Mouse (Mus musculus) c-Kit-positive CD71-positive TER-119-negative erythroid progenitor cells, embryonic 14.5 days (primary cell): ENCODE results near the gene Wdr4.

Experiments
- DNase-seq: peaks from one replicate; pipeline ENCODE4 v3.0.0-alpha.2; 2013; ENCODE audit warnings: low read depth

Gene Wdr4

GRCm38 (mm10) chr17:31497726-31498125 lies 22.1 kb downstream of the Wdr4 start:
- DNase-seq: no peak

- DNase-seq: no peak
These were observed 24.8 kb downstream of the Wdr4 start for GRCm38 (mm10) chr17:31494989-31495388.

GRCm38 (mm10) chr17:31492416-31492815 lies 27.4 kb downstream of the Wdr4 start:
- peak; percentile 52 for DNase-seq

GRCm38 (mm10) chr17:31491355-31491754 lies 28.4 kb downstream of the Wdr4 start:
- no peak for DNase-seq

- DNase-seq: no peak
These were observed 32.2 kb downstream of the Wdr4 start for GRCm38 (mm10) chr17:31487433-31488060.

- DNase-seq: no peak
These were observed 33.1 kb downstream of the Wdr4 start for GRCm38 (mm10) chr17:31486616-31487198.

GRCm38 (mm10) chr17:31479108-31479844 lies 40.5 kb downstream of the Wdr4 start:
- DNase-seq: no peak

GRCm38 (mm10) chr17:31478606-31479005 lies 41.2 kb downstream of the Wdr4 start:
- DNase-seq: no peak

- no peak for DNase-seq
These were observed 45.4 kb downstream of the Wdr4 start for GRCm38 (mm10) chr17:31474388-31474787.

- no peak for DNase-seq
These were observed 48.9 kb downstream of the Wdr4 start for GRCm38 (mm10) chr17:31470766-31471418.

- DNase-seq: no peak
These were observed 51.3 kb downstream of the Wdr4 start for GRCm38 (mm10) chr17:31468496-31468895.

- DNase-seq: no peak
These were observed 52.9 kb downstream of the Wdr4 start for GRCm38 (mm10) chr17:31466854-31467253.

GRCm38 (mm10) chr17:31462506-31462905 lies 57.3 kb downstream of the Wdr4 start:
- no peak for DNase-seq

GRCm38 (mm10) chr17:31460416-31460815 lies 59.4 kb downstream of the Wdr4 start:
- DNase-seq: no peak

- no peak for DNase-seq
These were observed 62.8 kb downstream of the Wdr4 start for GRCm38 (mm10) chr17:31456723-31457567.

GRCm38 (mm10) chr17:31454056-31454455 lies 65.7 kb downstream of the Wdr4 start:
- no peak for DNase-seq

- no peak for DNase-seq
These were observed 66.3 kb downstream of the Wdr4 start for GRCm38 (mm10) chr17:31453476-31453875.

GRCm38 (mm10) chr17:31452816-31453215 lies 67.0 kb downstream of the Wdr4 start:
- DNase-seq: no peak

GRCm38 (mm10) chr17:31451179-31451708 lies 68.5 kb downstream of the Wdr4 start:
- no peak for DNase-seq

GRCm38 (mm10) chr17:31450206-31450605 lies 69.6 kb downstream of the Wdr4 start:
- DNase-seq: no peak

- no peak for DNase-seq
These were observed 71.3 kb downstream of the Wdr4 start for GRCm38 (mm10) chr17:31448519-31448918.

GRCm38 (mm10) chr17:31447766-31448165 lies 72.0 kb downstream of the Wdr4 start:
- no peak for DNase-seq
